26 mouse cellular contexts compared by ENCODE assay signal in the genomic region with DNA sequence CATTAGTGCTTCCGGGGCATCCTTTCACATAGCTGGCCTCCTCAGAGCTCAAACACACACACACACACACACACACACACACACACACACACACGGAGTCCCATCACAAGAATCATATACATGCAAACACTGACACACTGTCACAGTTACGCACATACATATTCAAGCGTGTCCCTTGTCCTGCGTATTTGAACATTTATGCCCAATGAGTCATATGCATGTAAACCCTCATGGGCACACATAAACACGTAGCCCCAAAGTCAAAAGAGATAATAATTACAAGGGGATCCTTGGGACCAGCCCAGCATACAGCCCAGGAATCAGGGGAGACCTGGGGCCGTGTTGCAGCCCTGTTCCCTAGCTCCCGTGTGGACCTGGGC. TPM values are rescaled to one million over a fixed set of nuclear protein-coding genes. Genes with fewer than 3 reads are reported as not detected.
DNase-seq lines count a peak whose midpoint lies in the region; ATAC-seq and TF ChIP-seq lines count a peak whose summit lies in the region.
"Had no signal": no experiment of that assay in that cellular context is flagged by ENCODE, and none has a peak within 500 bp of the region (broad histone marks: within the 10 kb centered on the region; RNA-seq: fewer than 3 reads in every experiment).

No protein-coding gene starts in this region.

- H3K4me2 ChIP-seq in hindbrain, embryonic 11.5 days (replicated peaks; ENCODE audit: low read depth, low read length): no peak overlapping the region
- no peak overlapping the region for H3K4me2 ChIP-seq in hindbrain, postnatal 0 days (ENCODE audit: low read depth, low read length)
- no peak overlapping the region for H3K4me2 ChIP-seq in forebrain, embryonic 15.5 days (replicated peaks)
- no peak overlapping the region for H3K4me2 ChIP-seq in midbrain, embryonic 11.5 days
- no peak overlapping the region for H3K4me2 ChIP-seq in neural tube, embryonic 13.5 days
- H3K4me2 ChIP-seq: embryonic facial prominence, embryonic 13.5 days; limb, embryonic 15.5 days; liver, embryonic 15.5 days had no signal

- ATAC-seq in hindbrain, embryonic 11.5 days (ENCODE audit: low FRiP score): no peak; the same call in 1 of the 2 replicates
- no peak for ATAC-seq in hindbrain, postnatal 0 days
- ATAC-seq in forebrain, embryonic 15.5 days (replicated peaks): 0 out of 2 replicates have a peak, but pooled peaks have one; percentile 2
- peak; percentile 3; the same call in 1 of the 2 replicates for ATAC-seq in midbrain, embryonic 11.5 days (ENCODE audit: low FRiP score)
- ATAC-seq in neural tube, embryonic 13.5 days (ENCODE audit: low read depth): no peak

- H3K27ac ChIP-seq in hindbrain, embryonic 11.5 days (ENCODE audit: low read depth, low read length): peak overlapping the region; percentile 91
- H3K27ac ChIP-seq in hindbrain, postnatal 0 days: no peak overlapping the region
- H3K27ac ChIP-seq in forebrain, embryonic 15.5 days (replicated peaks): peak overlapping the region; percentile 88
- H3K27ac ChIP-seq in midbrain, embryonic 11.5 days (ENCODE audit: low read depth, low read length): peak overlapping the region; percentile 98
- H3K27ac ChIP-seq in neural tube, embryonic 13.5 days (replicated peaks): peak overlapping the region; percentile 90
- H3K27ac ChIP-seq: embryonic facial prominence, embryonic 13.5 days; liver, embryonic 15.5 days had no signal

- DNase-seq in hindbrain, embryonic 11.5 days (ENCODE audit: low spot score): no peak
- no peak for DNase-seq in hindbrain, postnatal 0 days (ENCODE audit: low spot score)
- DNase-seq in midbrain, embryonic 11.5 days (ENCODE audit: low spot score, missing footprints): peak; percentile 92
- DNase-seq in cerebellum, adult 18-20 months: no peak
- no peak for DNase-seq in ovary, postnatal 14 days (ENCODE audit: low spot score)
- no peak for DNase-seq in adrenal gland, postnatal 4 days (ENCODE audit: low spot score in 2 of 2)
- DNase-seq: adrenal gland, postnatal 36 days; cerebellum, adult 8-10 months; gastrocnemius, postnatal 36 days; kidney, adult 18-20 months; kidney, postnatal 10 days; thymus, postnatal 14 days had no signal

- WGBS in hindbrain, embryonic 11.5 days: 87% methylated on average over 8 of the region's 8 CpGs
- WGBS in hindbrain, postnatal 0 days: 65% methylated on average over 8 of the region's 8 CpGs
- WGBS in forebrain, embryonic 15.5 days: 62% methylated on average over 8 of the region's 8 CpGs
- WGBS in midbrain, embryonic 11.5 days: 69% methylated on average over 8 of the region's 8 CpGs
- whole genome bisulfite sequencing in neural tube, embryonic 13.5 days: 73% methylated on average over 8 of the region's 8 CpGs

- no peak for TF ChIP-seq CTCF in hindbrain, postnatal 0 days (IDR thresholded peaks at IDR 0.05; ENCODE audit: low read depth)

- H3K4me3 ChIP-seq in hindbrain, embryonic 11.5 days (ENCODE audit: low read depth, low read length): no peak overlapping the region
- H3K4me3 ChIP-seq in hindbrain, postnatal 0 days (ENCODE audit: low read length): no peak overlapping the region
- no peak overlapping the region for H3K4me3 ChIP-seq in forebrain, embryonic 15.5 days
- H3K4me3 ChIP-seq in midbrain, embryonic 11.5 days (ENCODE audit: low read depth, low read length): no peak overlapping the region
- H3K4me3 ChIP-seq in neural tube, embryonic 13.5 days: no peak overlapping the region
- H3K4me3 ChIP-seq: embryonic facial prominence, embryonic 13.5 days; limb, embryonic 15.5 days; liver, embryonic 15.5 days had no signal

- H3K27me3 ChIP-seq in hindbrain, embryonic 11.5 days (ENCODE audit: control insufficient read depth, insufficient read depth, low read length): no peaks in the 10 kb centered on the region
- no peaks in the 10 kb centered on the region for H3K27me3 ChIP-seq in hindbrain, postnatal 0 days (ENCODE audit: insufficient read depth, low read length)
- H3K27me3 ChIP-seq in forebrain, embryonic 15.5 days: no peaks in the 10 kb centered on the region
- no peaks in the 10 kb centered on the region for H3K27me3 ChIP-seq in midbrain, embryonic 11.5 days (ENCODE audit: control insufficient read depth, insufficient read depth, low read length)
- no peaks in the 10 kb centered on the region for H3K27me3 ChIP-seq in neural tube, embryonic 13.5 days
- H3K27me3 ChIP-seq: CH12.LX; embryonic facial prominence, embryonic 13.5 days; limb, embryonic 15.5 days had no signal

- H3K36me3 ChIP-seq in hindbrain, embryonic 11.5 days (ENCODE audit: control insufficient read depth, insufficient read depth, low read length): no peaks in the 10 kb centered on the region
- H3K36me3 ChIP-seq in hindbrain, postnatal 0 days (ENCODE audit: insufficient read depth, low read length): no peaks in the 10 kb centered on the region
- no peaks in the 10 kb centered on the region for H3K36me3 ChIP-seq in forebrain, embryonic 15.5 days
- H3K36me3 ChIP-seq in midbrain, embryonic 11.5 days (ENCODE audit: control insufficient read depth, insufficient read depth, low read length): no peaks in the 10 kb centered on the region
- H3K36me3 ChIP-seq in neural tube, embryonic 13.5 days: no peaks in the 10 kb centered on the region
- H3K36me3 ChIP-seq: embryonic facial prominence, embryonic 13.5 days; limb, embryonic 15.5 days; liver, embryonic 15.5 days had no signal

- peaks cover 23% of the 10 kb centered on the region for H3K4me1 ChIP-seq in hindbrain, embryonic 11.5 days (replicated peaks; ENCODE audit: control insufficient read depth, insufficient read depth, low read length)
- H3K4me1 ChIP-seq in hindbrain, postnatal 0 days (ENCODE audit: insufficient read depth, low read length): peaks cover 14% of the 10 kb centered on the region
- peaks cover 49% of the 10 kb centered on the region for H3K4me1 ChIP-seq in forebrain, embryonic 15.5 days
- H3K4me1 ChIP-seq in midbrain, embryonic 11.5 days (ENCODE audit: control insufficient read depth, insufficient read depth, low read length): peaks cover 51% of the 10 kb centered on the region
- peaks cover 59% of the 10 kb centered on the region for H3K4me1 ChIP-seq in neural tube, embryonic 13.5 days (replicated peaks)
- H3K4me1 ChIP-seq: liver, embryonic 15.5 days had no signal

- no peak overlapping the region for H3K9ac ChIP-seq in hindbrain, embryonic 11.5 days (ENCODE audit: low read depth, low read length)
- no peak overlapping the region for H3K9ac ChIP-seq in hindbrain, postnatal 0 days (replicated peaks; ENCODE audit: low read length)
- no peak overlapping the region for H3K9ac ChIP-seq in forebrain, embryonic 15.5 days (replicated peaks)
- H3K9ac ChIP-seq in midbrain, embryonic 11.5 days (ENCODE audit: low read length): peak overlapping the region; percentile 58
- no peak overlapping the region for H3K9ac ChIP-seq in neural tube, embryonic 13.5 days
- H3K9ac ChIP-seq: embryonic facial prominence, embryonic 13.5 days; limb, embryonic 15.5 days; liver, embryonic 15.5 days had no signal

- no peaks in the 10 kb centered on the region for H3K9me3 ChIP-seq in hindbrain, embryonic 11.5 days (ENCODE audit: control insufficient read depth, low read length)
- no peaks in the 10 kb centered on the region for H3K9me3 ChIP-seq in hindbrain, postnatal 0 days (ENCODE audit: low read length)
- H3K9me3 ChIP-seq in forebrain, embryonic 15.5 days: no peaks in the 10 kb centered on the region
- H3K9me3 ChIP-seq in midbrain, embryonic 11.5 days (ENCODE audit: control insufficient read depth, low read length): no peaks in the 10 kb centered on the region
- H3K9me3 ChIP-seq in neural tube, embryonic 13.5 days: no peaks in the 10 kb centered on the region
- H3K9me3 ChIP-seq: embryonic facial prominence, embryonic 13.5 days; limb, embryonic 15.5 days; liver, embryonic 15.5 days had no signal

RNA-seq across cellular contexts. Expression of gene Efhd2, which starts 27.7 kb away (rescaled TPM):
- 25.0 and 26.1 TPM in 2 replicates for polyA plus RNA-seq in hindbrain, embryonic 11.5 days (2014; fragmentation: Nextera tagmentation; extraction: Ambion mirVana)
- total RNA-seq in hindbrain, postnatal 0 days (2014; rRNA removed): 39.4 and 49.2 TPM in 2 replicates
- polyA plus RNA-seq in hindbrain, postnatal 0 days (2015; fragmentation: Nextera tagmentation; extraction: Ambion mirVana): 62.5 and 64.8 TPM in 2 replicates
- 82.8 and 84.3 TPM in 2 replicates for polyA plus RNA-seq in forebrain, embryonic 15.5 days (2015; fragmentation: Nextera tagmentation; extraction: Ambion mirVana)
- polyA plus RNA-seq in midbrain, embryonic 11.5 days (2014; fragmentation: Nextera tagmentation; extraction: Ambion mirVana): 34.7 and 36.3 TPM in 2 replicates
- 65.7 and 67.1 TPM in 2 replicates for polyA plus RNA-seq in neural tube, embryonic 13.5 days (2015; fragmentation: Nextera tagmentation; extraction: Ambion mirVana)
- 10 to 100 TPM; 36.3 to 37.1 TPM for total RNA-seq in adrenal gland, postnatal 4 days (2021)

RNA-seq across cellular contexts. Expression of gene Ctrc, which starts 56.3 kb away (rescaled TPM):
- not detected in 2 replicates for polyA plus RNA-seq in hindbrain, embryonic 11.5 days (2014; fragmentation: Nextera tagmentation; extraction: Ambion mirVana)
- not detected in 2 replicates for total RNA-seq in hindbrain, postnatal 0 days (2014; rRNA removed)
- polyA plus RNA-seq in hindbrain, postnatal 0 days (2015; fragmentation: Nextera tagmentation; extraction: Ambion mirVana): not detected in 2 replicates
- polyA plus RNA-seq in forebrain, embryonic 15.5 days (2015; fragmentation: Nextera tagmentation; extraction: Ambion mirVana): not detected in 2 replicates
- polyA plus RNA-seq in midbrain, embryonic 11.5 days (2014; fragmentation: Nextera tagmentation; extraction: Ambion mirVana): not detected in 2 replicates
- not detected in 2 replicates for polyA plus RNA-seq in neural tube, embryonic 13.5 days (2015; fragmentation: Nextera tagmentation; extraction: Ambion mirVana)
- total RNA-seq in adrenal gland, postnatal 4 days (2021): 10 to 100 TPM in 1 of 2 experiments, not detected in 1; 54.8 TPM
- total RNA-seq: adrenal gland, postnatal 36 days; CH12.LX; gastrocnemius, postnatal 36 days; layer of hippocampus, adult 18-20 months; layer of hippocampus, postnatal 36 days; left cerebral cortex, postnatal 36 days; MEL; monocyte, adult 5-6 weeks had no signal
- polyA plus RNA-seq: cortical plate, adult 2 months; embryonic facial prominence, embryonic 13.5 days; heart, postnatal 0 days; limb, embryonic 15.5 days; liver, embryonic 15.5 days; lung, embryonic 16.5 days had no signal

Comparison
In these comparisons a context has a peak if more than half of its experiments do, and no peak if none do; other contexts are left out.
1. ATAC-seq: peak in forebrain, embryonic 15.5 days (single experiment) and midbrain, embryonic 11.5 days (single experiment); none in hindbrain, embryonic 11.5 days (single experiment), hindbrain, postnatal 0 days (single experiment) and neural tube, embryonic 13.5 days (single experiment).